Mouse (Mus musculus) Patski (cell line): ENCODE measurements around the gene Lmnb2. TPM values are rescaled to one million over a fixed set of nuclear protein-coding genes. Genes with fewer than 3 reads are reported as not detected.

Source experiments
- ATAC-seq: fragments of 100-300 bp; one replicate; pipeline ENCODE4 v1.8.0; 2021
- CTCF ChIA-PET: fragments of 350-600 bp; sonication (Branson Sonifier 250); formaldehyde crosslinking; loops from one replicate; lab custom pipeline; 2022; ENCODE audit warnings: inconsistent platforms; lab: Charles Lee
- POLR2A ChIA-PET: fragments of 350-600 bp; sonication (Branson Sonifier 250); formaldehyde crosslinking; loops from one replicate; lab custom pipeline; 2022; ENCODE audit warnings: antibody characterized with exemption, inconsistent platforms; lab: Charles Lee
- DNase-seq: peaks from one replicate; pipeline ENCODE4 v3.0.0-alpha.2; 2011; ENCODE audit warnings: low read depth, low spot score
- H3K27me3 ChIP-seq: fragments of 371-371 bp; one replicate; pipeline ENCODE4 v1.5.1; 2021
- CTCF ChIP-seq: fragments of 100-300 bp; IDR thresholded peaks from one replicate; pipeline ENCODE4 v1.5.1; 2021
- in situ Hi-C: fragments of 300-500 bp; cut with MboI; formaldehyde crosslinking; loops from 3 replicates; pipeline ENCODE4 v1.11.1; 2018; ENCODE audit warnings: low pct_unique_long_range_greater_than_20kb, mixed read lengths
- polyA plus RNA-seq: library from polyadenylated mRNA; unstranded; gene quantifications from one replicate; pipeline ENCODE4 v1.2.3, GENCODE M21; 2021

The Lmnb2 gene
- polyA plus RNA-seq, 1 experiment from 2014 or later = 24.7 TPM

GRCm38 (mm10) chr10:80871581-80871980, 46.5 kb downstream of the Lmnb2 start, which contains the start of gene Tmprss9:
Gene Tmprss9 (plus strand): TSS chr10:80871848.
- ChIA-PET POLR2A (interaction anchor here (0.7 to 0.9 kb wide), 2 partner anchors 15 to 17 kb away, joined by 3 read pairs; partner anchors contain the start of genes Lsm7 and Sppl2b), CTCF (interaction anchor here (1.1 to 1.3 kb wide), 2 partner anchors 9 to 123 kb away, joined by 3 to 8 read pairs; no protein-coding TSS in a partner anchor)
- peaks cover 16% of the 10 kb centered on the region for H3K27me3 ChIP-seq
- no peak for TF ChIP-seq CTCF
- DNase-seq (no peak), ATAC-seq (no peak)
- in situ Hi-C loops = no loop called here

DNA sequence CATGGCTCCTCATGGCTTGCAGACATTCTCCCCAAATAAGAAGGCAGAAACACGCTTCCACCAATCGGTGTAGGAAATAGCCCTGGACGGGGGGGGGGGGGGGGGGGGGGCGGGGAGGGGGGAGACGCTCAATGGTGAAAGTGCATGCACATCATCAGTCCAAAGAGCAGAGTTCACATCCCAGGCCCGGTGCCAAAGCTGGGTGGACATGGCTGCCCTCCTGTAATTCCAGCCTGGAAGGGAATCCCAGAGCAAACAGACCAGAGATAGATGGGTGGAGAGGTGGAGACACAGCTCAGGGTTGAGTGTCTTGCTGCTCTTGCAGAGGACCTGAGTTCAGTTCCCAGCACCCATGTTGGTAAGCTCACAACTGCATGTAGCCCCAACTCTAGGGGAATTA, 47.1 kb downstream of the Lmnb2 start:
- ChIA-PET POLR2A (interaction anchor here (0.7 to 0.9 kb wide), 2 partner anchors 16 kb away, joined by 3 read pairs; partner anchors contain the start of genes Lsm7 and Sppl2b), CTCF (interaction anchor here (0.7 to 1.3 kb wide), 3 partner anchors 9 to 124 kb away, joined by 3 to 8 read pairs (median 3); no protein-coding TSS in a partner anchor)
- H3K27me3 ChIP-seq = peaks cover 16% of the 10 kb centered on the region
- DNase-seq = no peak
- no peak for TF ChIP-seq CTCF
- in situ Hi-C loops = no loop called here
- ATAC-seq = no peak

- CTCF ChIA-PET = no interaction called here
- DNase-seq = no peak
- POLR2A ChIA-PET = no interaction called here
- ATAC-seq = no peak
- in situ Hi-C loops = no loop called here
- H3K27me3 ChIP-seq = no peaks in the 10 kb centered on the region
- no peak for TF ChIP-seq CTCF
Measured at GRCm38 (mm10) chr10:80864446-80864845, 53.6 kb downstream of the Lmnb2 start.

GRCm38 (mm10) chr10:80862305-80862704, 55.7 kb downstream of the Lmnb2 start:
- ChIA-PET POLR2A (no interaction called here), CTCF (no interaction called here)
- DNase-seq = no peak
- ATAC-seq = no peak
- no peaks in the 10 kb centered on the region for H3K27me3 ChIP-seq
- in situ Hi-C loops = no loop called here
- no peak for TF ChIP-seq CTCF

DNA sequence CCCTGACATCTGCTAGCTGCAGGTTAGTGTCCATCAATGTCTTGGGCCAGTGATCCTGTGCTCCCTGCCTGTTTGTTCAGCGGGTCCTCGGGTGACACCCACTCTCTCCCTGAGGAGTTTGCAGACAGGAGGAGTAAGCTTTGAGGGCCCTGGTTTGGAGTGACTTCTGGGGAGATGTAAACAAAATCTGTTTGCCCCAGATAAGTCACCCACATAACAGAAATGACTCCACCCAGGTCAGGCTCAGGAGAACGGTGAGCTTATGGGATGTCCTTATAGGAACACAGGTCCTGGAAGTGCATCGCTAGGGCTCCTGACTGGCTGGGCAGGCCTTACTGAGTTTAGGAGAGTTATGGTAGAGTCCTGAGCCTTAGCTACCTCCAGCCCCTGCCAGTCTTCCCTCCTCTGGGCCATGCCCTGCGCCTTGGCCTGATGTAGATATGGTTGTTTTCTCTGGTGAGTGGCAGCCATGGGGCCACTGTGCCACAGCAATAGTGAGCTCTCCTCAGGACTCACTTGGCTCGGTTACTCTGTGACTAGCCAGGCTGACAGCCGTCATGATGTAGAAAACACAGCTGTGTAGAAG, 59.6 kb downstream of the Lmnb2 start:
- in situ Hi-C loops = no loop called here
- CTCF ChIA-PET = interaction anchor here (1.6 to 2.3 kb wide), 4 partner anchors 13 to 23 kb away, joined by 3 to 8 read pairs (median 5); no protein-coding TSS in a partner anchor
- no peaks in the 10 kb centered on the region for H3K27me3 ChIP-seq
- DNase-seq = no peak
- no peak for TF ChIP-seq CTCF
- POLR2A ChIA-PET = interaction anchor here (1.4 to 2.4 kb wide), 2 partner anchors 13 to 28 kb away, joined by 4 to 8 read pairs; no protein-coding TSS in a partner anchor
- no peak for ATAC-seq

DNA sequence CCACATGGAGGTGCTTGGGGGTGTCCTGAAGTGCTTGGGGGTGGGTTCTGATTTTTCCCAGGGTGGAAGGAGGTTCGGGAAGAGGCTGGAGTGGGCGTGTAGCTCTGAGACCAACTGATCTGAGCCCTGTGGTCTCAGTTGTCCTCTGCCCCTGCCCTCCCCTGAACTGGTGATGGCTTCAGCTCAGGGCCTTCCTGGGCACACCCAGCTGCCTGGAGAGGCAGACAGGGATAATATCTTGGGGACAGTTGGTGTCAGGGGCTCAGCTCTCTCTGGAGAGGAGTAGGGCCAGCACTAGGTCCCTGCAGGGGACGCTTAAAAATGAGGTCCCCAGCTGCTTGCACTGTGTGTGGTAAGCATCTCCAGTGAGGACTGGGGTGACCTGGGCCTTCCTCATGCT, 60.2 kb downstream of the Lmnb2 start:
- in situ Hi-C loops = no loop called here
- no peaks in the 10 kb centered on the region for H3K27me3 ChIP-seq
- DNase-seq (no peak), ATAC-seq (no peak)
- no peak for TF ChIP-seq CTCF
- POLR2A ChIA-PET = interaction anchor here (1.4 to 2.4 kb wide), 2 partner anchors 12 to 27 kb away, joined by 4 to 8 read pairs; no protein-coding TSS in a partner anchor
- CTCF ChIA-PET = interaction anchor here (1.6 to 1.8 kb wide), 3 partner anchors 13 to 23 kb away, joined by 3 to 5 read pairs (median 5); no protein-coding TSS in a partner anchor

DNA sequence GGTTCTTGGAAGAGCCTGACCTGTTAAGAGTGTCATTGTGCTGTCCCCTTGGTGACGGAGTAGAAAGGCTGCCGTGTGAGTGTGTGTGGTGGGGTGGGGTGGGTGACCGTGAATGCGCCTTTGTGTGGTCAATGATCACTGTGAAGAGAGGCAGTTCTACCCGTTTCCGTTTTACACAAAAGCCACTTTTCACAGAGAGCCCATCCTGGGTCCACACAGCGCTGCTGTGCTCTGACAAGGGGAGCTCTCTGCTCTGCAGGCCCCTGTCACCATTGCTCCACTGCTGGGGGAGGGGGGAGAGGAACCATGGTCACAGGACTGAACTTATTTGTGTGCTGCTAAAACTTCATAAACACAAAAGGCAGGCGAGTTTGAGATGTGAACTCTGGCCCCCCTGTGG, 60.7 kb downstream of the Lmnb2 start:
- no peak for TF ChIP-seq CTCF
- ChIA-PET POLR2A (interaction anchor here (1.4 to 2.4 kb wide), 2 partner anchors 12 to 27 kb away, joined by 4 to 8 read pairs; no protein-coding TSS in a partner anchor), CTCF (interaction anchor here (1.6 to 1.8 kb wide), 3 partner anchors 12 to 24 kb away, joined by 3 to 5 read pairs (median 5); no protein-coding TSS in a partner anchor)
- DNase-seq (no peak), ATAC-seq (no peak)
- no peaks in the 10 kb centered on the region for H3K27me3 ChIP-seq
- in situ Hi-C loops = no loop called here

DNA sequence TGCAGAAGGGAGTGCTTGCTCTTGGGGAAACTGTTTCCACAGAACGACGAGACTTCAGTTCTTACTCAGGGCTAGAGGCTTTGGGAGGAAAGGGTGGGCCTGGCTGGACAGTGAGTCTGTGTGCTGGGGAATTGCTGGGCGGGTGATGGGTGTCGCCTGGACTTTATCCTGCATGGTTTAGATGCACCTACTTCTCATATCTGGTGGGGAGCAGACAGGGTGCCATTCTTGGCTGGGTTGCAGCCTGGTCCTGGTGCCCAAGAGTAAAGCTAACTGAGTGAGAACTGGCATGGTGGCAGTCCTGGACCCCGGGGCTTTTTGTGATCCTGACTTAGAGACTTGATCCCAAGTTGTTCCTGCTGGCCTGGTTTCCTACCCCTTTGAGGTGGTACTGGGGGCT, 61.1 kb downstream of the Lmnb2 start:
- no peak for DNase-seq
- H3K27me3 ChIP-seq = no peaks in the 10 kb centered on the region
- no peak for TF ChIP-seq CTCF
- no peak for ATAC-seq
- POLR2A ChIA-PET = no interaction called here
- CTCF ChIA-PET = no interaction called here
- in situ Hi-C loops = no loop called here

DNA sequence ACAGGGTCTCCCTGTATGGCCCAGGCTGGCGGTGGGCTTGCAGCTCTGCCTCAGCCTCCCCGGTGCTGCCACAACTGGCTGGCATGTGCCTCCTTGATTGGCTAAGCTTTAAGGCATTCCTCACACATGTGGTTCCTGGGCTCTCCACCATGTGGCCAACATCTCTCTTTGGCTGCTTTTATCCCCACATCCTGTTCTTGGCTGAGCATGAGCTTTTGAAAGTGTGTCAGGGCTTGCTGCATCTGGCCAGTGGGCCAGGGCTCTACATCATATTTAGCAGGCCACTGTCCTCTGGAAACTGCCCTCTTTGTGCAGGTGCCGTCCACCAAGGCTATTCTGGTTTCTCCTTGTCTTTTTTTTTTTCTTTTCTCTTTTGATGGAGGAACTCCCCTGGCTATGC, 61.8 kb downstream of the Lmnb2 start:
- ChIA-PET CTCF (interaction anchor here (0.8 kb wide), 1 partner anchor 25 kb away, joined by 3 read pairs; no protein-coding TSS in a partner anchor), POLR2A (interaction anchor here (1.2 kb wide), 1 partner anchor 29 kb away, joined by 3 read pairs; no protein-coding TSS in a partner anchor)
- no peak for TF ChIP-seq CTCF
- ATAC-seq = no peak
- DNase-seq = no peak
- H3K27me3 ChIP-seq = no peaks in the 10 kb centered on the region
- in situ Hi-C loops = no loop called here

GRCm38 (mm10) chr10:80855749-80856073, 62.3 kb downstream of the Lmnb2 start:
- POLR2A ChIA-PET = interaction anchor here (1.2 kb wide), 1 partner anchor 28 kb away, joined by 3 read pairs; no protein-coding TSS in a partner anchor
- in situ Hi-C loops = no loop called here
- ATAC-seq (no peak), DNase-seq (no peak)
- H3K27me3 ChIP-seq = no peaks in the 10 kb centered on the region
- TF ChIP-seq CTCF = no peak
- CTCF ChIA-PET = interaction anchor here (0.7 to 0.8 kb wide), 2 partner anchors 25 to 27 kb away, joined by 3 read pairs; no protein-coding TSS in a partner anchor
